Mouse (Mus musculus) cortical plate, adult 2 months (tissue): ENCODE measurements around the gene Ube2j1. TPM values are rescaled to one million over a fixed set of nuclear protein-coding genes. Genes with fewer than 3 reads are reported as not detected.

Experiments used
- H3K27ac ChIP-seq: fragments of 200-500 bp; 2 replicates; pipeline ENCODE4 v1.5.1; 2012; ENCODE audit warnings: low read length, control low read depth, inconsistent platforms; ENCODE audit not compliant: insufficient read depth
- H3K4me1 ChIP-seq: fragments of 200-500 bp; 2 replicates; pipeline ENCODE4 v1.6.1; 2011; ENCODE audit warnings: low read length; ENCODE audit not compliant: control insufficient read depth, insufficient read depth
- H3K4me3 ChIP-seq: fragments of 200-500 bp; 2 replicates; pipeline ENCODE4 v1.5.1; 2011; ENCODE audit warnings: mild to moderate bottlenecking, low read length, control low read depth; ENCODE audit not compliant: insufficient read depth
- CTCF ChIP-seq: fragments of 200-500 bp; IDR thresholded peaks from 2 replicates; pipeline ENCODE4 v1.5.1; 2011; ENCODE audit warnings: mild to moderate bottlenecking, control low read depth, low read length; ENCODE audit not compliant: insufficient read depth; ENCODE audit errors: extremely low read depth
- POLR2A ChIP-seq: fragments of 200-500 bp; IDR thresholded peaks from 2 replicates; pipeline ENCODE4 v1.6.1; 2011; ENCODE audit warnings: mild to moderate bottlenecking, low read length, control low read depth; ENCODE audit not compliant: insufficient read depth; ENCODE audit errors: extremely low read depth
- polyA plus RNA-seq: library from polyadenylated mRNA; depleted of rRNA; stranded (reverse); fragments of >200 nt; gene quantifications from 2 replicates; pipeline ENCODE4 v1.2.3, GENCODE M21; 2012; rRNA removed

Gene Ube2j1
- 55.5 and 58.2 TPM in 2 replicates for polyA plus RNA-seq

GRCm38 (mm10) chr4:33031195-33031960 lies at the start of gene Ube2j1:
Gene Ube2j1 (plus strand): TSS chr4:33031416.
- TF ChIP-seq CTCF (no peak), POLR2A (peak; percentile 66; the same call in 1 of the 2 replicates)
- Histone ChIP-seq H3K27ac (peak within 1 kb of the TSS; percentile 85), H3K4me1 (peaks cover 8% of the 10 kb centered on the region; the same call in 1 of the 2 replicates), H3K4me3 (peak within 1 kb of the TSS; percentile 95)

- H3K4me1 ChIP-seq = no peaks in the 10 kb centered on the region
- H3K27ac ChIP-seq = no peak overlapping the region
- no peak for TF ChIP-seq CTCF
- no peak for TF ChIP-seq POLR2A
- H3K4me3 ChIP-seq = no peak overlapping the region; the same call in 1 of the 2 replicates
Observed at GRCm38 (mm10) chr4:32981617-32982016, 49.6 kb upstream of the Ube2j1 start.

DNA sequence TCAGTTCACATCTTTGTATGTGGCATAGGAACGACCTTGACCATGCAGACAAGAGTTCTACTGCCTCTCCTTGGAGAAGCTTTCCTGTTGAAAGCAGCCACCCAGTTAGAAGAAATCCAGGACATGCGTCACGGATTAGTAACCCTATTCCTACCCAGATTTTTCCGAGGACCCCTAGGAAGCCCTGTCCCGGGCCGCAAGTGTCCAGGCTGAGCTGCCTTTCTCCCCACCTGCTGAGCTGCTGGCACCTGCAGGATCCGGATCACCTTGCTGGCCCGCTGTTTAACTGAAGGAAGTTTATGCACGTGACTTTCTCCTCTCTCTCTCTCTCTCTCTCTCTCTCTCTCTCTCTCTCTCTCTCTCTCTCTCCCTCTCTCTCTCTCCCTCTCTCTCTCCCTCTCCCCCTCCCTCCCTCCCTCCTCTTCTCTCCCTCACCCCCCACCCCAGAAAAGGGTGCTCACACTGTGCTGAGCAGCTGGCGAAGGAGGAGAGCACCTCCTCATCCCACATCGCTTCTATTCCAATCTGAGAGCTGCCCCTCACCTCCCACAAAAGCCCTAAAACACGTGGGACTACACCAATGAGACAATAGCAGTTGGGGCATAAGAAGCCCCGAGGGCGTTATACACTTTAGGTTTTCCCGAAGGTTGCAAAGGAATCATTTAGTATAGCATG lies 49.0 kb upstream of the Ube2j1 start:
- TF ChIP-seq CTCF (no peak), POLR2A (no peak)
- Histone ChIP-seq H3K4me1 (no peaks in the 10 kb centered on the region), H3K4me3 (peak overlapping the region; percentile 98; the same call in 1 of the 2 replicates), H3K27ac (no peak overlapping the region)

GRCm38 (mm10) chr4:32982716-32983175 lies 48.5 kb upstream of the Ube2j1 start, which contains the start of gene Rragd:
Gene Rragd (plus strand): TSS chr4:32983037.
- H3K4me3 ChIP-seq = peak within 1 kb of the TSS; percentile 98
- no peak for TF ChIP-seq POLR2A

GRCm38 (mm10) chr4:32983176-32984155 lies 47.8 kb upstream of the Ube2j1 start:
- peak overlapping the region; percentile 94 for H3K27ac ChIP-seq
- no peaks in the 10 kb centered on the region for H3K4me1 ChIP-seq
- TF ChIP-seq CTCF (no peak), POLR2A (0 out of 2 replicates have a peak, but pooled peaks have one; percentile 15)
- H3K4me3 ChIP-seq = peak overlapping the region; percentile 98

More at GRCm38 (mm10) chr4:32982716-32983175, 48.5 kb upstream of the Ube2j1 start, which contains the start of gene Rragd:
- Histone ChIP-seq H3K4me1 (no peaks in the 10 kb centered on the region), H3K27ac (peak within 1 kb of the TSS; percentile 94)

DNA sequence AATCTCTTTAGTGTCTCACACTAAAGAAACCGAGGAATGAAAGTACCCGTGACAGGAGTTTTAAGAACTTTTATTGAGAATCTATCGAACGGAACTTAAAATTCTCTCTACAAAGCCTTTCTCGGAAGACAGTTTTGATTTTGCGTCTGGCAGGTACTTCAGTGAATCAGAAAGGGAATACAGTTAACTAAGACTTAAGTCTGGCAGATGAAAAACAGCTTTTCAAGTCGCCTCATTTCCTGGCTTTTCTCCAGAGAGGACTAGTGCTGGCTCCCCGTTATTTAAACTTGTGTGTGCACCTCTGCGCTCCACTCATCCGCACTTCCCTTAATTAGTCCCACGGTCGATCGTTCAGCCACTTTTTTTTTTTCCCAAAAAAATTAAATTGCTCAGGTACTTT lies 47.0 kb upstream of the Ube2j1 start:
- H3K4me3 ChIP-seq = peak overlapping the region; percentile 98; the same call in 1 of the 2 replicates
- H3K27ac ChIP-seq = no peak overlapping the region
- TF ChIP-seq POLR2A (no peak), CTCF (no peak)
- no peaks in the 10 kb centered on the region for H3K4me1 ChIP-seq

DNA sequence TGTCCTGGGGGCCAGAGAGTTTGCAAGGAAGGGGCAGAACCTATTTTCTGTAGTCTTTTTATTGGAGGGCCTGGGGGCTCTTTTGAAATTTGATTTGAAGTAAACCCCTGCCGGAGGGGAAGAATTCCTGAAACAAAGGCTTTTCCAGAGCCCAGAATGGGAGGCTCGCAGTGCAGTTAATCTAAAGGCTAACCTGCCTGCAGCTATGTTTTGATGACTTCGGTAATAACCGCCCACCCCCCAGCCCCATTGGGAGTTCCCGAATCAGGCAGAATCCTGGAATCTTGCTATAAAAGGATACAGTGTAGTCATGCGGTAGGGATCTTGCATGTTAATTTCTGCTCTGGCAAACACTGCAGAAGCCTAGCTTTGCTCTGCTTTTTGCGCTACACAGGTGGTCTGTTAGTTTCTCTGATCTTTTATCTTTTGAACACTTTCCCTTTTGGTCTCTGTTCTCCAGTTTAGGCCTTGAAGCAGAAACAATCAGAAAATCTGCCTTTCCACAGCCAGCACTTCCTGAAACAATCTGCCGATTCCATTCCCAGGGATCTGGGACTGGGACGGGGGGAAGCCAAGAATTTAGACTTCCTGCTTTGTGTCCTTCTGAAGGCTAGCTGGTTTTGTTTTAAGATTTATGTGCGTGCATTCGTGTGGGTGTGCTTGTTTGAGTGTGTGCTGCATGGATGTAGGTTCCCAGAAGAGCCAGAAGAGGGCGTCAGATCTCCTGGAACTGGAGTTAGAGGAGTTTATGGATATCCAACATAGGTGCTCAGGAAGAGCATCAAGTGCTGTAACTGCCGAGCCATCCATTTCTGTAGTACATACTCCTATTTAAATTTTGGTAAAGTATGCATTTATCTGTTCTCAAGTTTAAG lies 46.2 kb upstream of the Ube2j1 start:
- no peaks in the 10 kb centered on the region for H3K4me1 ChIP-seq
- TF ChIP-seq POLR2A = no peak
- no peak for TF ChIP-seq CTCF
- H3K4me3 ChIP-seq = peak overlapping the region; percentile 98
- no peak overlapping the region for H3K27ac ChIP-seq

DNA sequence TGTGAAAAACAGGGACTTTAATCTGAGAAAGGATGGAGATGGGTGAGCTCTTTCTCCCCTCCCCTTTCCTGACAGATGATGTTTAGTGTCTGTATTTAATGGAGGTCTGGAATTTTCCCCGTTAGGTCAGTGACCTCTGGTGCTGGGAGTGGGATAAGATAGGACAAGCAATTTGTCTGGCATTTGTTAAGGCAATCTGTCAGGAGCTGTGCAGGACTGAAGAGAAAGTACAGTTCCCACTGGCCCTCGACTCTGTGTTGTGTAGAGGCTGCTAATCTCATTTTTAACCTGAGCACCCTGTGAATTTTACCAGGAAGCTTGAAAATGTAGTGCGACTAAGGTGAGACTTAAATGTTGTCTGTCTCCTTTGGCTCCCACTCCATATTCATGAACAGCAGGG lies 45.5 kb upstream of the Ube2j1 start:
- Histone ChIP-seq H3K27ac (no peak overlapping the region), H3K4me3 (no peak overlapping the region), H3K4me1 (no peaks in the 10 kb centered on the region)
- TF ChIP-seq POLR2A (no peak), CTCF (no peak)

DNA sequence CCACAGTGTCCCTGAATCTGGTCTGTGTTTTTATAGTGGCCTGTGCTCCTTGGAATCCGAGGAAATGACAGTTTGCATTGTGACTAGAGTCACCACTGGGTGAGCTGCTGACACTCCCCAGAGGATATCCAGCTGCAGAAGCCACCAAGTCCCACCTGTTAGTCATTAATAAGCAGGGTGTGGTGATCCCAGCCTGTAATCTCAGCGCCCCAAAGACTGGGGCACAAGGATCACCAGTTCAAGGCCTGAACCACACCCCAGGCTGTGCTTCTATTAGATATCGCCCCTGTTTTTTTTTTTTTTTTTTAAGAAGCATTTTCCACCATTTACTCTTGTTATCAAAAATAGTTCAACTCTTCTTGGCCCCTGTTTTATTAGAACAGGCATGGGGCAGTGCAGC lies 44.2 kb upstream of the Ube2j1 start:
- Histone ChIP-seq H3K4me3 (no peak overlapping the region), H3K27ac (no peak overlapping the region), H3K4me1 (no peaks in the 10 kb centered on the region)
- TF ChIP-seq POLR2A (no peak), CTCF (no peak)
